In genomic region chr7:38271859-38272258, GRCm38 (mm10) we compare ENCODE assay signal across 8 mouse cellular contexts. TPM values are rescaled to one million over a fixed set of nuclear protein-coding genes. Genes with fewer than 3 reads are reported as not detected.
DNase-seq lines count a peak whose midpoint lies in the region; ATAC-seq lines count a peak whose summit lies in the region.

No protein-coding gene starts in this region.

- no peak; the same call in 1 of the 2 replicates for ATAC-seq in lung, embryonic 15.5 days (ENCODE audit: borderline replicate concordance, extremely low read depth, low FRiP score, low TSS enrichment)
- no peak for ATAC-seq in embryonic facial prominence, embryonic 12.5 days (ENCODE audit: insufficient number of reproducible peaks, insufficient read depth, low FRiP score, low TSS enrichment)
- ATAC-seq in intestine, embryonic 16.5 days = peak; percentile 18; the same call in 1 of the 2 replicates
- peak; percentile 25; the same call in 1 of the 2 replicates for ATAC-seq in neural tube, embryonic 15.5 days (ENCODE audit: low FRiP score)

- no peak overlapping the region for H3K27ac ChIP-seq in lung, embryonic 15.5 days
- H3K27ac ChIP-seq in embryonic facial prominence, embryonic 12.5 days = no peak overlapping the region
- no peak overlapping the region for H3K27ac ChIP-seq in intestine, embryonic 16.5 days (ENCODE audit: low read length)
- no peak overlapping the region for H3K27ac ChIP-seq in neural tube, embryonic 15.5 days (replicated peaks)

- H3K9ac ChIP-seq in lung, embryonic 15.5 days = peak overlapping the region; percentile 58
- H3K9ac ChIP-seq in embryonic facial prominence, embryonic 12.5 days = peak overlapping the region; percentile 81; the same call in 1 of the 2 replicates
- H3K9ac ChIP-seq in intestine, embryonic 16.5 days (ENCODE audit: low read depth, low read length) = peak overlapping the region; percentile 83
- H3K9ac ChIP-seq in neural tube, embryonic 15.5 days (replicated peaks) = peak overlapping the region; percentile 77

- no peaks in the 10 kb centered on the region for H3K9me3 ChIP-seq in lung, embryonic 15.5 days
- H3K9me3 ChIP-seq in embryonic facial prominence, embryonic 12.5 days = no peaks in the 10 kb centered on the region
- H3K9me3 ChIP-seq in intestine, embryonic 16.5 days (ENCODE audit: control insufficient read depth, low read length) = no peaks in the 10 kb centered on the region
- no peaks in the 10 kb centered on the region for H3K9me3 ChIP-seq in neural tube, embryonic 15.5 days (replicated peaks)

- H3K36me3 ChIP-seq in lung, embryonic 15.5 days = peaks cover 12% of the 10 kb centered on the region; the same call in 1 of the 2 replicates
- peaks cover 14% of the 10 kb centered on the region for H3K36me3 ChIP-seq in embryonic facial prominence, embryonic 12.5 days
- H3K36me3 ChIP-seq in intestine, embryonic 16.5 days (ENCODE audit: control insufficient read depth, insufficient read depth, low read length) = no peaks in the 10 kb centered on the region; the same call in 1 of the 2 replicates
- H3K36me3 ChIP-seq in neural tube, embryonic 15.5 days = peaks cover 18% of the 10 kb centered on the region; the same call in 1 of the 2 replicates

- H3K4me1 ChIP-seq in lung, embryonic 15.5 days = peaks cover 10% of the 10 kb centered on the region
- H3K4me1 ChIP-seq in embryonic facial prominence, embryonic 12.5 days = peaks cover 12% of the 10 kb centered on the region
- H3K4me1 ChIP-seq in intestine, embryonic 16.5 days (ENCODE audit: control insufficient read depth, insufficient read depth, low read length) = peaks cover 10% of the 10 kb centered on the region
- peaks cover 20% of the 10 kb centered on the region for H3K4me1 ChIP-seq in neural tube, embryonic 15.5 days

- peak overlapping the region; percentile 75 for H3K4me3 ChIP-seq in lung, embryonic 15.5 days
- H3K4me3 ChIP-seq in embryonic facial prominence, embryonic 12.5 days = peak overlapping the region; percentile 76
- H3K4me3 ChIP-seq in intestine, embryonic 16.5 days (ENCODE audit: low read length) = peak overlapping the region; percentile 77
- H3K4me3 ChIP-seq in neural tube, embryonic 15.5 days (replicated peaks) = peak overlapping the region; percentile 80

- 5% methylated on average over 4 of the region's 4 CpGs for WGBS in lung, embryonic 15.5 days
- 8% methylated on average over 4 of the region's 4 CpGs for WGBS in embryonic facial prominence, embryonic 12.5 days
- WGBS in intestine, embryonic 16.5 days = 7% methylated on average over 4 of the region's 4 CpGs
- WGBS in neural tube, embryonic 15.5 days = 13% methylated on average over 4 of the region's 4 CpGs

- H3K27me3 ChIP-seq in lung, embryonic 15.5 days = no peaks in the 10 kb centered on the region
- no peaks in the 10 kb centered on the region for H3K27me3 ChIP-seq in embryonic facial prominence, embryonic 12.5 days
- no peaks in the 10 kb centered on the region for H3K27me3 ChIP-seq in intestine, embryonic 16.5 days (replicated peaks; ENCODE audit: control insufficient read depth, insufficient read depth, low read length)
- H3K27me3 ChIP-seq in neural tube, embryonic 15.5 days (replicated peaks) = no peaks in the 10 kb centered on the region

- H3K4me2 ChIP-seq in lung, embryonic 15.5 days = peak overlapping the region; percentile 83
- H3K4me2 ChIP-seq in embryonic facial prominence, embryonic 12.5 days (replicated peaks) = peak overlapping the region; percentile 88
- peak overlapping the region; percentile 67 for H3K4me2 ChIP-seq in intestine, embryonic 16.5 days (ENCODE audit: low read depth, low read length)
- H3K4me2 ChIP-seq in neural tube, embryonic 15.5 days = peak overlapping the region; percentile 95

- DNase-seq in lung, postnatal 25 days (ENCODE audit: low spot score) = no peak
- DNase-seq in right cerebral cortex, adult 18-20 months = no peak
- no peak for DNase-seq in B cell, adult 2 months
- DNase-seq in adipocyte (ENCODE audit: low spot score) = no peak

RNA-seq across cellular contexts. Expression of gene Pop4, which starts 0.6 kb away (rescaled TPM):
- polyA plus RNA-seq in lung, embryonic 15.5 days (2015; fragmentation: Nextera tagmentation; extraction: Ambion mirVana) = 57.5 and 59.5 TPM in 2 replicates
- 69.2 and 75.5 TPM in 2 replicates for polyA plus RNA-seq in embryonic facial prominence, embryonic 12.5 days (2016; fragmentation: Nextera tagmentation; extraction: Ambion mirVana)
- 38.4 and 43.7 TPM in 2 replicates for polyA plus RNA-seq in intestine, embryonic 16.5 days (2015; fragmentation: Nextera tagmentation; extraction: Ambion mirVana)
- polyA plus RNA-seq in neural tube, embryonic 15.5 days (2015; fragmentation: Nextera tagmentation; extraction: Ambion mirVana) = 66.0 and 70.5 TPM in 2 replicates

RNA-seq across cellular contexts. Expression of gene Plekhf1, which starts 44.0 kb away (rescaled TPM):
- polyA plus RNA-seq in lung, embryonic 15.5 days (2015; fragmentation: Nextera tagmentation; extraction: Ambion mirVana) = 5.5 TPM in 2 replicates
- polyA plus RNA-seq in embryonic facial prominence, embryonic 12.5 days (2016; fragmentation: Nextera tagmentation; extraction: Ambion mirVana) = 2.8 and 3.6 TPM in 2 replicates
- 4.5 and 4.8 TPM in 2 replicates for polyA plus RNA-seq in intestine, embryonic 16.5 days (2015; fragmentation: Nextera tagmentation; extraction: Ambion mirVana)
- 0.75 and 1.4 TPM in 2 replicates for polyA plus RNA-seq in neural tube, embryonic 15.5 days (2015; fragmentation: Nextera tagmentation; extraction: Ambion mirVana)

Comparison
In these comparisons a context has a peak if more than half of its experiments do, and no peak if none do; other contexts are left out.
1. ATAC-seq: peak in intestine, embryonic 16.5 days (single experiment) and neural tube, embryonic 15.5 days (single experiment); none in lung, embryonic 15.5 days (single experiment) and embryonic facial prominence, embryonic 12.5 days (single experiment).
2. Peak in every context shown above with its lines, with median percentiles within 50 percentile points of each other: H3K4me2 ChIP-seq, H3K4me3 ChIP-seq and H3K9ac ChIP-seq.